Mouse (Mus musculus): ENCODE measurements around the gene Pagr1a.

GRCm38 (mm10) chr7:127025556-127026160 is 8.5 kb upstream of the Pagr1a start:
- TF ChIP-seq POLR2A (IDR thresholded peaks at IDR 0.05; ENCODE audit: borderline replicate concordance, extremely low read depth, low read depth, low read length) (no peak), CTCF (IDR thresholded peaks at IDR 0.05; ENCODE audit: insufficient read depth, low read length) (no peak)

Data from lung, adult 2 months (tissue).